Comparison of ENCODE assay signal across 8 mouse cellular contexts in genomic region chr1:180255294-180256117, GRCm38 (mm10). TPM values are rescaled to one million over a fixed set of nuclear protein-coding genes. Genes with fewer than 3 reads are reported as not detected.
DNase-seq lines count a peak whose midpoint lies in the region; ATAC-seq and TF ChIP-seq lines count a peak whose summit lies in the region.

No protein-coding gene starts in this region.

- DNase-seq in kidney, adult 18-20 months, result peak; percentile 76
- DNase-seq in kidney, postnatal 14 days, result no peak
- peak; percentile 76 for DNase-seq in ES-CJ7 (ENCODE audit: low read depth, low spot score)
- DNase-seq in heart, embryonic 10.5 days (ENCODE audit: low spot score), result peak; percentile 87
- DNase-seq in kidney, postnatal 0 days (ENCODE audit: low spot score), result peak; percentile 50
- DNase-seq in natural killer cell, adult 2 months (ENCODE audit: low spot score in 2 of 2), result no peak

- no peaks in the 10 kb centered on the region for H3K36me3 ChIP-seq in embryonic facial prominence, embryonic 13.5 days
- H3K36me3 ChIP-seq in heart, embryonic 10.5 days, result no peaks in the 10 kb centered on the region
- H3K36me3 ChIP-seq in kidney, postnatal 0 days (ENCODE audit: insufficient read depth, low read length), result no peaks in the 10 kb centered on the region

- under 1% methylated on average over 33 of the region's 33 CpGs for WGBS in embryonic facial prominence, embryonic 13.5 days
- 3% methylated on average over 33 of the region's 33 CpGs for WGBS in heart, embryonic 10.5 days
- WGBS in kidney, postnatal 0 days, result 3% methylated on average over 33 of the region's 33 CpGs

- peak overlapping the region; percentile 87 for H3K9ac ChIP-seq in embryonic facial prominence, embryonic 13.5 days
- peak overlapping the region; percentile 88 for H3K9ac ChIP-seq in kidney, postnatal 0 days (ENCODE audit: low read depth, low read length)

- no peaks in the 10 kb centered on the region for H3K9me3 ChIP-seq in embryonic facial prominence, embryonic 13.5 days
- H3K9me3 ChIP-seq in heart, embryonic 10.5 days, result no peaks in the 10 kb centered on the region
- H3K9me3 ChIP-seq in kidney, postnatal 0 days (replicated peaks; ENCODE audit: low read length), result no peaks in the 10 kb centered on the region

- H3K4me2 ChIP-seq in embryonic facial prominence, embryonic 13.5 days, result peak overlapping the region; percentile 99
- H3K4me2 ChIP-seq in kidney, postnatal 0 days (ENCODE audit: low read length), result peak overlapping the region; percentile 96

- ATAC-seq in embryonic facial prominence, embryonic 13.5 days (ENCODE audit: insufficient number of reproducible peaks, insufficient read depth, low FRiP score, low TSS enrichment, low read depth), result peak; percentile 34; the same call in 1 of the 2 replicates
- peak; percentile 69 for ATAC-seq in kidney, postnatal 0 days (replicated peaks; ENCODE audit: low FRiP score, low read depth)
- ATAC-seq in megakaryocyte progenitor cell, adult 5-6 weeks (replicated peaks; ENCODE audit: poor library complexity), result peak; percentile 13

- H3K4me3 ChIP-seq in embryonic facial prominence, embryonic 13.5 days, result peak overlapping the region; percentile 77
- peak overlapping the region; percentile 88 for H3K4me3 ChIP-seq in heart, embryonic 10.5 days
- H3K4me3 ChIP-seq in kidney, postnatal 0 days (replicated peaks; ENCODE audit: low read depth, low read length), result peak overlapping the region; percentile 82

- peaks cover 18% of the 10 kb centered on the region for H3K4me1 ChIP-seq in embryonic facial prominence, embryonic 13.5 days
- H3K4me1 ChIP-seq in heart, embryonic 10.5 days, result peaks cover 32% of the 10 kb centered on the region
- H3K4me1 ChIP-seq in kidney, postnatal 0 days (replicated peaks; ENCODE audit: insufficient read depth, low read length), result peaks cover 10% of the 10 kb centered on the region

- peak overlapping the region; percentile 72 for H3K27ac ChIP-seq in embryonic facial prominence, embryonic 13.5 days
- H3K27ac ChIP-seq in heart, embryonic 10.5 days, result peak overlapping the region; percentile 91
- peak overlapping the region; percentile 97 for H3K27ac ChIP-seq in kidney, postnatal 0 days

- peaks cover 9% of the 10 kb centered on the region; the same call in 1 of the 2 replicates for H3K27me3 ChIP-seq in embryonic facial prominence, embryonic 13.5 days
- H3K27me3 ChIP-seq in heart, embryonic 10.5 days (ENCODE audit: insufficient read depth, poor library complexity, severe bottlenecking), result peaks cover 15% of the 10 kb centered on the region
- H3K27me3 ChIP-seq in kidney, postnatal 0 days (ENCODE audit: insufficient read depth, low read length), result no peaks in the 10 kb centered on the region

- TF ChIP-seq CTCF in kidney, postnatal 0 days (IDR thresholded peaks at IDR 0.05; ENCODE audit: low read depth), result no peak

RNA-seq across cellular contexts. Expression of gene Psen2, which starts 7.7 kb away (rescaled TPM):
- polyA plus RNA-seq in embryonic facial prominence, embryonic 13.5 days (2015; fragmentation: Nextera tagmentation; extraction: Ambion mirVana), result 9.4 and 11.3 TPM in 2 replicates
- 15.6 and 16.4 TPM in 2 replicates for polyA plus RNA-seq in heart, embryonic 10.5 days (2016; fragmentation: Nextera tagmentation; extraction: Ambion mirVana)
- polyA plus RNA-seq in kidney, postnatal 0 days (2015; fragmentation: Nextera tagmentation; extraction: Ambion mirVana), result 19.8 and 20.8 TPM in 2 replicates
- 18.9 and 19.5 TPM in 2 replicates for total RNA-seq in megakaryocyte progenitor cell, adult 5-6 weeks (2015)
- total RNA-seq in megakaryocyte progenitor cell, adult 5-6 weeks (2017), result 24.9 and 27.2 TPM in 2 replicates

RNA-seq across cellular contexts. Expression of gene Coq8a, which starts 56.1 kb away (rescaled TPM):
- polyA plus RNA-seq in embryonic facial prominence, embryonic 13.5 days (2015; fragmentation: Nextera tagmentation; extraction: Ambion mirVana), result 4.1 and 5.3 TPM in 2 replicates
- polyA plus RNA-seq in heart, embryonic 10.5 days (2016; fragmentation: Nextera tagmentation; extraction: Ambion mirVana), result 4.0 and 8.2 TPM in 2 replicates
- polyA plus RNA-seq in kidney, postnatal 0 days (2015; fragmentation: Nextera tagmentation; extraction: Ambion mirVana), result 31.5 and 33.6 TPM in 2 replicates
- 1.3 and 2.6 TPM in 2 replicates for total RNA-seq in megakaryocyte progenitor cell, adult 5-6 weeks (2015)
- total RNA-seq in megakaryocyte progenitor cell, adult 5-6 weeks (2017), result 7.2 and 8.9 TPM in 2 replicates

Comparison
In these comparisons a context has a peak if more than half of its experiments do, and no peak if none do; other contexts are left out.
1. DNase-seq: peak in kidney, adult 18-20 months (single experiment), ES-CJ7 (single experiment), heart, embryonic 10.5 days (single experiment) and kidney, postnatal 0 days (single experiment); none in kidney, postnatal 14 days (single experiment) and natural killer cell, adult 2 months (0 of 2).
2. ATAC-seq: peak in every context shown above with its lines; median percentile 69 in kidney, postnatal 0 days; 34 in embryonic facial prominence, embryonic 13.5 days; 13 in megakaryocyte progenitor cell, adult 5-6 weeks.
3. Peak in every context shown above with its lines, with median percentiles within 50 percentile points of each other: H3K27ac ChIP-seq and H3K4me3 ChIP-seq.